ENCODE assay signal across 16 mouse cellular contexts in the genomic region with DNA sequence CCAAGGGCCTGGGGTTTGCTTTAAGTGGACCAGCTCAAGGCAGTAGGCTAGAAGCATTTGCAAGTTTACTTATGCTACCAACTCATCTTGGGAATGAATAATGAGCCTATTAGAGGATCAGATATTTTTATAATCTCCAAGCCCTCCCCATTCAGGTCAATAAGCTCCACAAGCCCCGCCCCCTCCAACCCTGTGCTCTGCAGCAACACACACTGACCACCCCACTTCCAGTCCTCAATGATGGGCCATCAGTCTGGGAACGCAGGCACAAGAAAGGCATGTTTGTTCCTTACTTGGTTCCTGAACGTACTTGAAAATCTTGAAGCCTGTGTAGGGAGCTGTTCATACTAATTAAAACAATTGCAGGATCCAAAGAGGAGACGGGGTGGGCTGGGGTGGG. TPM values are rescaled to one million over a fixed set of nuclear protein-coding genes. Genes with fewer than 3 reads are reported as not detected.
"Had no signal": no experiment of that assay in that cellular context is flagged by ENCODE, and none has a peak within 500 bp of the region (broad histone marks: within the 10 kb centered on the region; RNA-seq: fewer than 3 reads in every experiment).

No protein-coding gene starts in this region.

- H3K27ac ChIP-seq: lung, embryonic 15.5 days; midbrain, embryonic 10.5 days; midbrain, embryonic 12.5 days; neural tube, embryonic 13.5 days; neural tube, embryonic 15.5 days had no signal

- H3K4me3 ChIP-seq: lung, embryonic 15.5 days; midbrain, embryonic 10.5 days; midbrain, embryonic 12.5 days; myocyte; neural tube, embryonic 13.5 days; neural tube, embryonic 15.5 days had no signal

- ATAC-seq: midbrain, embryonic 16.5 days had no signal

- H3K4me1 ChIP-seq: midbrain, embryonic 10.5 days; neural tube, embryonic 13.5 days; neural tube, embryonic 15.5 days had no signal

- H3K36me3 ChIP-seq: lung, embryonic 15.5 days; midbrain, embryonic 10.5 days; midbrain, embryonic 12.5 days; neural tube, embryonic 13.5 days; neural tube, embryonic 15.5 days had no signal

- H3K4me2 ChIP-seq: midbrain, embryonic 12.5 days; neural tube, embryonic 13.5 days; neural tube, embryonic 15.5 days had no signal

- DNase-seq: lung, adult 2 months; right cerebral cortex, adult 18-20 months; right cerebral cortex, postnatal 25 days; right cerebral cortex, postnatal 4 days; spleen, adult 18-20 months; thymus, adult 18-20 months; thymus, postnatal 14 days; thymus, postnatal 36 days had no signal

- H3K27me3 ChIP-seq: lung, embryonic 15.5 days; midbrain, embryonic 12.5 days; neural tube, embryonic 13.5 days; neural tube, embryonic 15.5 days had no signal

- H3K9me3 ChIP-seq: lung, embryonic 15.5 days; midbrain, embryonic 10.5 days; midbrain, embryonic 12.5 days; neural tube, embryonic 13.5 days; neural tube, embryonic 15.5 days had no signal

- H3K9ac ChIP-seq: lung, embryonic 15.5 days; midbrain, embryonic 12.5 days; neural tube, embryonic 13.5 days; neural tube, embryonic 15.5 days had no signal

RNA-seq across cellular contexts. Expression of a gene that starts 23.7 kb away (rescaled TPM):
- total RNA-seq: megakaryocyte-erythroid progenitor cell, adult 5-6 weeks had no signal
- polyA plus RNA-seq: myocyte had no signal
